Mouse (Mus musculus) heart, embryonic 11.5 days (tissue): ENCODE results near the gene Msi2. TPM values are rescaled to one million over a fixed set of nuclear protein-coding genes. Genes with fewer than 3 reads are reported as not detected.

Experiments used
- ATAC-seq: fragments of 200-750 bp; cut with Nextera tagmentation; replicated peaks from 2 replicates; pipeline ENCODE4 v1.8.0; 2017; ENCODE audit warnings: moderate library complexity; ENCODE audit not compliant: insufficient number of reproducible peaks, low FRiP score, low TSS enrichment
- H3K27ac ChIP-seq: fragments of 300-500 bp; sonication (generic); 2 replicates; pipeline ENCODE4 v1.5.1; 2014; ENCODE audit warnings: mild to moderate bottlenecking, low read depth, low read length
- H3K27me3 ChIP-seq: fragments of 300-500 bp; sonication (generic); 2 replicates; pipeline ENCODE4 v1.6.1; 2014; ENCODE audit warnings: mild to moderate bottlenecking, low read length, mixed read lengths; ENCODE audit not compliant: control insufficient read depth, insufficient read depth
- H3K36me3 ChIP-seq: fragments of 300-500 bp; sonication (generic); 2 replicates; pipeline ENCODE4 v1.6.1; 2014; ENCODE audit warnings: mild to moderate bottlenecking, low read length, moderate library complexity, mixed read lengths; ENCODE audit not compliant: control insufficient read depth, insufficient read depth
- H3K4me1 ChIP-seq: fragments of 300-500 bp; sonication (generic); 2 replicates; pipeline ENCODE4 v1.6.1; 2014; ENCODE audit warnings: low read length; ENCODE audit not compliant: control insufficient read depth, insufficient read depth
- H3K4me2 ChIP-seq: fragments of 300-500 bp; sonication (generic); 2 replicates; pipeline ENCODE4 v1.6.1; 2014; ENCODE audit warnings: mild to moderate bottlenecking, moderate library complexity
- H3K4me3 ChIP-seq: fragments of 300-500 bp; sonication (generic); 2 replicates; pipeline ENCODE4 v1.5.1; 2014; ENCODE audit warnings: low read depth, low read length
- H3K9ac ChIP-seq: fragments of 300-500 bp; sonication (generic); 2 replicates; pipeline ENCODE4 v1.6.1; 2014; ENCODE audit warnings: mild to moderate bottlenecking, low read depth, low read length, moderate library complexity
- H3K9me3 ChIP-seq: fragments of 300-500 bp; sonication (generic); replicated peaks from 2 replicates; pipeline ENCODE4 v1.6.1; 2016; ENCODE audit warnings: low read length; ENCODE audit not compliant: control insufficient read depth
- WGBS: fragments of 180-500 bp; shearing (Covaris S2); extraction: QIAGEN DNeasy Blood & Tissue Kit; methylation state at CpG from one replicate; pipeline ENCODE4 v1.1.7; 2014; ENCODE audit not compliant: insufficient replicate concordance; 5-methylcytosine and 5-hydroxymethylcytosine counted together
- polyA plus RNA-seq: library from polyadenylated mRNA; unstranded; fragments of >200 nt; fragmentation: Nextera tagmentation; extraction: Ambion mirVana; gene quantifications from 2 replicates; pipeline ENCODE4 v1.2.1, GENCODE M21; 2014

Gene Msi2
- polyA plus RNA-seq, 1 experiment from 2014 or later: 18.4 TPM

DNA sequence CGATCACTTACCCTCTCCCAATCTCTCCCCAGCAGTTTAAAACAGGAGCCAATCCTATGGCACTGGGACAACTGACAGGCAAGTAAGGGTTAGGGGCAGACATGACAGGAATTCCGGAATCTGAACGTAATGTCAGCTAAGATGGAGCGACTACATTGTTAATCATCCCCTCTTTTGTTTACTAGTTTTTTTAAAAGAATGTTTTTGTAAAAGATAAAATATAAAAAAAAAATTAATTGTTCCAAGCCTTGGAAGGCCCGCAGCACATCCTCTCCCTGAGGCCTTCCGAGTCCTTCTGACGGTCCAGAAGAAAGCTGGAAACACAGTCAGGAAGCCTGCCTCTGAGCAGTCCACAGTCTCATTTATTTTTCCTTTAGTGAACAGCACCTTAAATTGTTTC is 136.9 kb downstream of the Msi2 start:
- ATAC-seq: no peak
- Histone ChIP-seq H3K9me3 (no peaks in the 10 kb centered on the region), H3K27me3 (no peaks in the 10 kb centered on the region), H3K27ac (no peak overlapping the region), H3K9ac (no peak overlapping the region), H3K4me2 (no peak overlapping the region), H3K4me1 (peaks cover 66% of the 10 kb centered on the region), H3K36me3 (no peaks in the 10 kb centered on the region), H3K4me3 (no peak overlapping the region)
- WGBS: 71% methylated on average over 7 of the region's 7 CpGs

GRCm38 (mm10) chr11:88578700-88579099 is 139.6 kb downstream of the Msi2 start:
- H3K4me2 ChIP-seq: no peak overlapping the region
- no peak overlapping the region for H3K4me3 ChIP-seq
- no peaks in the 10 kb centered on the region for H3K27me3 ChIP-seq
- peaks cover 59% of the 10 kb centered on the region for H3K4me1 ChIP-seq
- no peak for ATAC-seq
- no peaks in the 10 kb centered on the region for H3K9me3 ChIP-seq
- H3K27ac ChIP-seq: no peak overlapping the region
- no peaks in the 10 kb centered on the region for H3K36me3 ChIP-seq
- no peak overlapping the region for H3K9ac ChIP-seq
- WGBS: 83% methylated on average over 2 of the region's 2 CpGs

- H3K9me3 ChIP-seq: no peaks in the 10 kb centered on the region
- H3K9ac ChIP-seq: no peak overlapping the region
- ATAC-seq: no peak
- no peaks in the 10 kb centered on the region for H3K36me3 ChIP-seq
- no peak overlapping the region for H3K4me3 ChIP-seq
- 0 out of 2 replicates have a peak overlapping the region, but pooled peaks have one; percentile 46 for H3K27ac ChIP-seq
- H3K4me1 ChIP-seq: peaks cover 45% of the 10 kb centered on the region
- 61% methylated on average over 7 of the region's 7 CpGs for WGBS
- no peaks in the 10 kb centered on the region for H3K27me3 ChIP-seq
- no peak overlapping the region for H3K4me2 ChIP-seq
Observed at GRCm38 (mm10) chr11:88577076-88577475, 141.2 kb downstream of the Msi2 start.

DNA sequence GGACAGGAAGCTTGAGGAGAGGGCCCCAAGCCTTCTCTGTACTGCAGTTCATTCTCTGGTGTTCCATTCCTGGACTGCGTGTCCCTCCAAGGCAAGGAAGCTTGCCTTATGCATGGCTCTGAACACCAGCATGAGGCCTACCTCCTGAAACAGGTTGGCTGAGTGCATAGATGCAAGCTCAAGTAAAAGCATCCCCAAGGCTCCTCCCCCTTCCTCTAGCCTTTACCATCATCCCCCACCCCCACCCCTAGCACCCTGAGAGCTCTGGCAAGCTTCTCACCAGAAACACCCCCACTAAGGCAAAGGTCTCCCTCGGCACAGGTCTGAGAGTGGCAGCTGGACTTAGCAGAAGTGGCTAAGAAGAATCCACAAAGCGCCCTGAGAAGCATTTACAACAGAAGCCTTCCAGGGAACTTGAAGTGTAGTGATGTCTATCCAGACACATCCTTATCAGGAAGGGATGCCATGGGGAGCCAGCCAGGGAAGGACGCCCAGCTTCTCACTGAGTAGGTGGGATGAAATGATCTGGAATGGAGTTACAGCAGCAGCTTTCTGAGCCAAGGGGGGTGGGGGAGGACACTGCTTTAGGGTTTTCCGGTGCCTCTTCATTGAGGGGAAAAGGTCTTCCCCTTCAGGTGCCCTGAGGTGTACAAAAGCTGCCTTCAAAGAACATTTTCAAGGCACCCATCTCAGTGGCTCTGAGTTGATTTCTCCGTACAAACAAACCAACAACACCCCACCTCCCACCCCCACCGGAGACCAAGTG is 141.9 kb downstream of the Msi2 start:
- ATAC-seq: no peak
- 51% methylated on average over 7 of the region's 7 CpGs for WGBS
- no peak overlapping the region for H3K4me2 ChIP-seq
- 0 out of 2 replicates have a peak overlapping the region, but pooled peaks have one; percentile 46 for H3K27ac ChIP-seq
- H3K36me3 ChIP-seq: no peaks in the 10 kb centered on the region
- H3K27me3 ChIP-seq: no peaks in the 10 kb centered on the region
- H3K4me1 ChIP-seq: peaks cover 42% of the 10 kb centered on the region
- no peaks in the 10 kb centered on the region for H3K9me3 ChIP-seq
- no peak overlapping the region for H3K9ac ChIP-seq
- H3K4me3 ChIP-seq: no peak overlapping the region

DNA sequence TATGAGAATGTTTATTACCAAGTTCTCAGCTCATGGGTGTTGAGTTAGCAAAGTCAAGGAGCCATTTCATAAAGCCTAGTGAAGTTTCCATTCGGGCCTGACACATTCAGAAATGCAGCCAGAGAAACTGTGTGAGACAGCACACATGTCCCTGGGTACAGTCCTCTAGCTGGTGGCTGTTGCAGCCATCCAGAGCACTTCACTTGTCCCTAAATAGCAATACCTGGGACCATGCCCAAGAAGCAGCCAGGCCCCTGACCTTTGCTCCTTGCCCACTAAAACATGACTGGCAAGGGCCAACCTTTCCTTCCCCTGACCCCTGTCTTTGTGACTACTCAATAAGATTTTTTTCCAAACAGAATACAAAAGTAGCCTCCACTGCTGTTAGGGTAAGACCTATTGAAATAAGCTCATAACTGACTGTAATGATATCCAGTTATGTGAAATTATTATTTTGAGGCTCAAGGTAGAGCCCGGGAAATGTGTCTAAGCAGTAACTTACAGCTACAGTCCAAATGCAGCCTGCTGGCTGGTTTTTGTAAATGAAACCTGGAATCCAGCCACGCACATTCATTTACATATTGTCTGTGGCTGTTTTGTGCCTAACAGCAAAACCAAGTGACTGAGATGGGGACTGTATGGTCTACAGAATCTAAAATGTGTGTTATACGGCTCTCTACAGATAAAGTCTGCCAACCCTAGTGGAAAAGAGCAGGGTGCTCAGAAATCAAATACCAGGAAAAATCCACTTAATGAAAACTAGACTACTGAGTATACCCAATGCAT is 143.5 kb downstream of the Msi2 start:
- H3K27ac ChIP-seq: peak overlapping the region; percentile 16; the same call in 1 of the 2 replicates
- 76% methylated on average over 4 of the region's 4 CpGs for WGBS

DNA sequence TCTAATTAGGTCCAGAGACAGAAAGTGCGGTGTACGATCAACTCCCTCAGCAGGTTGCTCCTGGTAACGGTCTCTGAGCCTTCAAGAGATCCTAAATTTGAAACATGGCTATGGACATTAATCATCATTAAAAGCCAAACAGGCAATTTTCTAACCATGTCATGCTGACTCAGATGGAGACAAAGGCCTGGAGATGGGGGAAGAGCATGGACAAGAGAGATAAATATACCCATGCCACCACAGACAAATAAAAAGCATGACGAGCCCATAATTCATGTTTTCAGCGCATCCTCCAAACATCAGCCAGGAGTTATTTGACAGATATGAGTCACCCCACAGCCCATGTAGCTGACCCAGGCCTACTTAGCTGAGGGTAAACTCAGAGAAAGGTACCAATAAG is 145.3 kb downstream of the Msi2 start:
- no peaks in the 10 kb centered on the region for H3K36me3 ChIP-seq
- peaks cover 54% of the 10 kb centered on the region for H3K4me1 ChIP-seq
- 95% methylated on average over 5 of the region's 5 CpGs for WGBS

More for the DNA sequence above, 143.5 kb downstream of the Msi2 start:
- Histone ChIP-seq H3K4me1 (peaks cover 52% of the 10 kb centered on the region), H3K27me3 (no peaks in the 10 kb centered on the region), H3K9me3 (no peaks in the 10 kb centered on the region), H3K36me3 (no peaks in the 10 kb centered on the region), H3K4me3 (no peak overlapping the region), H3K4me2 (no peak overlapping the region), H3K9ac (no peak overlapping the region)
- no peak for ATAC-seq

GRCm38 (mm10) chr11:88572461-88572860 is 145.9 kb downstream of the Msi2 start:
- peaks cover 49% of the 10 kb centered on the region for H3K4me1 ChIP-seq
- H3K9ac ChIP-seq: no peak overlapping the region
- ATAC-seq: no peak
- no peak overlapping the region for H3K4me2 ChIP-seq
- 85% methylated on average over 11 of the region's 11 CpGs for WGBS
- H3K27me3 ChIP-seq: no peaks in the 10 kb centered on the region
- H3K9me3 ChIP-seq: no peaks in the 10 kb centered on the region
- no peaks in the 10 kb centered on the region for H3K36me3 ChIP-seq
- H3K27ac ChIP-seq: no peak overlapping the region
- no peak overlapping the region for H3K4me3 ChIP-seq

More for the DNA sequence above, 145.3 kb downstream of the Msi2 start:
- Histone ChIP-seq H3K4me2 (no peak overlapping the region), H3K9ac (no peak overlapping the region), H3K9me3 (no peaks in the 10 kb centered on the region), H3K27me3 (no peaks in the 10 kb centered on the region), H3K27ac (no peak overlapping the region; the same call in 1 of the 2 replicates), H3K4me3 (no peak overlapping the region)
- ATAC-seq: no peak

GRCm38 (mm10) chr11:88570715-88571202 is 147.6 kb downstream of the Msi2 start:
- no peaks in the 10 kb centered on the region for H3K9me3 ChIP-seq
- H3K4me1 ChIP-seq: peaks cover 32% of the 10 kb centered on the region
- no peak overlapping the region for H3K4me3 ChIP-seq
- WGBS: 67% methylated on average over 6 of the region's 6 CpGs
- H3K4me2 ChIP-seq: no peak overlapping the region
- no peaks in the 10 kb centered on the region for H3K27me3 ChIP-seq
- ATAC-seq: 0 out of 2 replicates have a peak, but pooled peaks have one; percentile 52
- 0 out of 2 replicates have a peak overlapping the region, but pooled peaks have one; percentile 8 for H3K27ac ChIP-seq
- H3K36me3 ChIP-seq: no peaks in the 10 kb centered on the region
- H3K9ac ChIP-seq: no peak overlapping the region
